Mouse (Mus musculus): ENCODE measurements around the gene Gm20388. TPM values are rescaled to one million over a fixed set of nuclear protein-coding genes. Genes with fewer than 3 reads are reported as not detected.

Gm20388 gene
- total RNA-seq, 1 experiment from 2014 or later: 18.4 TPM

DNA sequence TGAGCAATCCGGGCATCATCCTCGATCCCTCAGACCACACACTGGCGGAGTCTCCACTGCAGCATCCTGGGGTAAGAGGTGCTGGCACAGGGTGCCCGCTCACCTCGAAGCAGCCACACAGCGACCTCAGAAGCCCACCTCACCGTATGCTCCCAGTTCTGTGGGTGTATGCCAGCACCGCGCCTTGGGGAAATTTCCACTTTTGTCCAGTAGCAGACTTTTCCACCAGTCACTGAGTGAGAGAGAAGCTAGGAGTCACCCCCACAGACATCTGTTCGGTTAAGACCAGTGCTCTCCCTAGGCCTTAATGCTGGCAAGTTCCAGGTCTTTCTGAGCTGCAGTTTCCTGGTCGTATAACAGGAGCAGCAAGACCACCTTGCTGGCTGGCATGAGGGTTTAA, 1458.7 kb downstream of the Gm20388 start:
- ATAC-seq (replicated peaks in 1 of 2; ENCODE audit: insufficient read depth in 1 of 2, low FRiP score in 2 of 2, low TSS enrichment in 1 of 2, low read depth in 1 of 2, poor library complexity in 2 of 2, severe bottlenecking in 2 of 2): no peak

DNA sequence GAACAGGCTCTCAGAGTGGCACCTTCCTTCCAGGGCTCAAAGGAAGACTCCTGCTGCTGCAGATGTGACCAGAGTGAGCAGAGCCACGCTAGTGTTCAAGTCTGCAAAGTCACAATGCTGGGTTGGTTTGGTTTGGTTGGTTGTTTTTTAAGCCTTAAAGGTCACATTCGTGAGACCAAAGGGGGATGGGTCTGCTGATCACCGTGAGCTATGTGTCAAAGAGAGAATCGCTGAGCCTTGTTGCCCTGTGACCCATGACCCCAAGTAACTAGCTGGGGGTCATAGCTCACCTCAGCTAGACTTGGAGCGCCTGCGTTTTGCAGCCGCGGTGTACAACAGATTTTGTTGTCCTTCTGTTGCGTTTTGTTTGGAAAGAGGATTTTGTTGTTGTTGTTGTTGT, 1460.6 kb downstream of the Gm20388 start:
- ATAC-seq (replicated peaks in 1 of 2; ENCODE audit: insufficient read depth in 1 of 2, low FRiP score in 2 of 2, low TSS enrichment in 1 of 2, low read depth in 1 of 2, poor library complexity in 2 of 2, severe bottlenecking in 2 of 2): no peak

DNA sequence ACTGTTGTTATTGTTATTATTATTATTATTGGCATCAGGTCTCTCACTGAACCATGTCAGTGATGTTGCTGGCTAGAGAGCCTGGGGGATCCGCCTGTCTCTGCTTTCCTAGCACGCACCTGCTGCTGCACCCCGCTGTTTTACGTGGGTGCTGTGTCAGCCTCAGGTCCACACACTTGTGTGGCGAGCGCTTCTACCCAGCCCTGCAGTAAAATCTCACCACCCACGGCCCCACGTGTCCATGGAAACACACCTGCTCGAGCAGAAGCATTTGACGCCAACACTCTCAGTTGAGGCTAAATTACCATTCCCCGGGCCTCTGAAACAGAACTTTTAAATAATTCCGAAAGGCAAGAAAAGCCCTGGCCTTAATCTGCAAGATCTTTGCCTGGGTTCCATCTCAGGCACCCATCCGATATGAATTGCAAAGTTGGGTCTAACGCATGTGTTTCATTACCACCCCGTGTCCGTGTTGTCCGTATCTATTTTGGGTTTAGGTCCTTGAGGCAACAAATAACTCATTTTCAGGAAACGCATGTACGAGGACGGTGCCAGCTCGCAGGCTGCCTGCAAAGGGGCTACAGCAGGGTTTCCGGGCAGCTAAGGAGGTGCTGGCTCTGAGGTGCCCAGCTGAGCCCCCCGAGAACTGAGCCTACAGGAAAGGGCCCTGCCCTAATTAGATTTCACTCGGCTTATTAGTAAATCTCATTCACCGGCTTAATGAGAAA, 1461.4 kb downstream of the Gm20388 start:
- no peak for ATAC-seq (replicated peaks in 1 of 2; ENCODE audit: insufficient read depth in 1 of 2, low FRiP score in 2 of 2, low TSS enrichment in 1 of 2, low read depth in 1 of 2, poor library complexity in 2 of 2, severe bottlenecking in 2 of 2)

DNA sequence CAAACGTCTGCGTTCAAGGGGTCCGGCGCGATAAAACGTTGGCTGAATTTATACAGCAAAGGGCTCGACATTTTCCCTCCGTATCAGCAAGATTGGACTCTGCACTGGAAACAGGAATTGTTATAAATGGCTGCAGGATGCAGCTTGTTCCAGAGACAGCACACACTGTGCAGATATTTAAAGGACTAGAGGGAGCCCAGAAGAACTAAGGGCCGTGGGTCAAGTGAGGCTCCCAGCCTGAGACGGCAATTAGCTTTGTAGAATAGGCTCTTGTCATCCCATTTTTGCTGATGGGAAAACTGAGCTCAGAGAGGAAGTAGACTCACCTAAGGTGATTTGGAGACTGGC, 1462.0 kb downstream of the Gm20388 start:
- ATAC-seq (replicated peaks in 1 of 2; ENCODE audit: insufficient read depth in 1 of 2, low FRiP score in 2 of 2, low TSS enrichment in 1 of 2, low read depth in 1 of 2, poor library complexity in 2 of 2, severe bottlenecking in 2 of 2): no peak

DNA sequence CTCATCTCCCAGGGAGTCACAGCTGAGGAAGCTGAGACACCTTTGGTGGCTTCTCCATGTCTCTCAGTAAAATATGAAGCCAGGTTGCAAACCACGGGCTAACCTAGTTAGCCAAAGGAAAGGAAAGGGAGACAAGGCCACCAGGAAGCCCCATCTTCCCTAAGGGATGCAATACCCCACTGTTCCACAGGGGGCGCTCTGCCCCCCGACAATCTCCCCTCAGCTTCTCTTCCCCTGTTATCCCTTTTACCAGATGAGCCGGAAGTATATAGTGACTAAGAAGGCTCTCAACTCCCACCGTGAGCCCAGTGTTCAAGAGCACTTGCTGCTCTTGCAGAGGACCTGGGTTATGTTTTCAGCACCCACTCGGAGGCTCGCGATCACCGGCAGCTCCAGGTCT, 1463.6 kb downstream of the Gm20388 start:
- ATAC-seq (replicated peaks in 1 of 2; ENCODE audit: insufficient read depth in 1 of 2, low FRiP score in 2 of 2, low TSS enrichment in 1 of 2, low read depth in 1 of 2, poor library complexity in 2 of 2, severe bottlenecking in 2 of 2): no peak

DNA sequence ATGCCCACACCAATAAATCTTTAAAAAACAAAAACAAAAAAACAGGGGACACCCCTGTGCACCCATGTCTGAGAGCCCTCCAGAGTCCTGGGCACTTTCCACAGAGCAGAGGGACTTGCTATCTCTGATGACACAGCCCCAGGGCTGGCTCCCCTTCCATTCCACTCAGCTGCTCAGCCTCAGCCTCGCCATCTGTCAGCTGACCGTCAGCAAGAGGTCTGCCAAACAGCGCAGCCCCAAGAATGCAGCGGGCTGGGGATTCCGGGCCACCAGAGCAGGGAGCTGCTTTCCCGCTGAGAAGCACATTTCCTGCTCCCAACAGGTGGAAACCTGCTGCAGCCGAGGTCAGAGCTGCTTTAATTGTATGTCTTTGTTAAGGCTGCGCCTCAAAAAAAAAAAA, 1464.1 kb downstream of the Gm20388 start:
- no peak for ATAC-seq (replicated peaks in 1 of 2; ENCODE audit: insufficient read depth in 1 of 2, low FRiP score in 2 of 2, low TSS enrichment in 1 of 2, low read depth in 1 of 2, poor library complexity in 2 of 2, severe bottlenecking in 2 of 2)

DNA sequence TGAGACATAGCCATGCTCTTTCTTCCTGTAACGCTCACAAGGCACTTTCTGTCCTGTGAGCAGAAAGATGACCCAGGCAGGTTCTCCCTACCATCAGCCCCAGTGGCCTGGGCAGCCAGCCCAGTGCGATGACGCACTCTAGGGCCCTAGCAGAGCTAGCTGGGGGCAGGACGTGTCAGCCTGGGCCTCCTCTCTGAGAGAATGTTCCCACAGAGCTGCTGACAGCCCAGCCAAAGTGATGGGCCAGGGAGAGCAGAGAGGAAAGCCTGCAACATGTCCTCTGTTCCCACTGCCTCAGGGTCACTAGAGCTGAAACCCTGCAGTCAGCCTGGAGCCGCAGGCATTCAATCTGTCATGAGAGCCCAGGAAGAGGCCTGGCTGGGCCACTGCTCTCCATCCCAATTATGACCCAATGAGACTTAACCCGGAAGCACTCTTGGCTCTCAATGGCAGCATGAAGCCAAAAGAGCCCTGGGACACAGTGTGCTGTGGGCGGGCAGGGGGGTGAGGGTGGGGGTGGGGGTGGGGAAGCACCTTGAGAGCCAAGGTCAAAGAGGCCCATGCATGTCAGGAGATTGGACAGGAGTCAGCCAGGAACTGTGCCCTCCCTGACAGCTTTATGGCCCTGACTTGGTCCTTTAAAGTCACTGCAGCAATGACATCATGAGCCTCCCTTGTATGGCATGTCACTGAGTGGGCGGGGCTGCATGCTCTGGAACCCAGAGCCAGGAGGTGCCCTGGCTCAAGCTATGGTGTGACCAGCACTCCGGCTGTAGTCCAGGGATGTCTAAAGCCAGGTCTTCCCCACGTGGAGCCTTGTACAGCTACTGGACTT, 1465.7 kb downstream of the Gm20388 start:
- no peak for ATAC-seq (replicated peaks in 1 of 2; ENCODE audit: insufficient read depth in 1 of 2, low FRiP score in 2 of 2, low TSS enrichment in 1 of 2, low read depth in 1 of 2, poor library complexity in 2 of 2, severe bottlenecking in 2 of 2)

DNA sequence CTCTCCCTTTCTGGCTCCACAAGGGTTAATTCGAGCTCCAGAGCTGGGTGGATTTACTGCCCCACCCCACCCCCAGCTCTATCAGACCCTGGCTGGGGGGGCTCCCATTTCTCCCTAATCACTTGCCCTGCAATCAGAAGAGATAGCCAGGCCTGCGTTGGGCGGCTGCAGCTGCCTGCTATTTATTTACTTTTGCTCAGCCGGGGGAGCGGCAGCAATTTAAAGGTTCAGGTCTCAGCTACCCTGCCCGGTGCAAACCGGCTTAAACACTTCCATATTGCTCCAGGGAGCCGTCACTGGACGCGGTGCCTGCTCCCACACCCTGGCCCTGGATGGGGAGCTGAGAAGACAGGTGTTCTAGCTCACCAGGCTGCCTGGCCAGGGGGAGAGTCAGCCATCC, 1467.0 kb downstream of the Gm20388 start:
- no peak for ATAC-seq (replicated peaks in 1 of 2; ENCODE audit: insufficient read depth in 1 of 2, low FRiP score in 2 of 2, low TSS enrichment in 1 of 2, low read depth in 1 of 2, poor library complexity in 2 of 2, severe bottlenecking in 2 of 2)

DNA sequence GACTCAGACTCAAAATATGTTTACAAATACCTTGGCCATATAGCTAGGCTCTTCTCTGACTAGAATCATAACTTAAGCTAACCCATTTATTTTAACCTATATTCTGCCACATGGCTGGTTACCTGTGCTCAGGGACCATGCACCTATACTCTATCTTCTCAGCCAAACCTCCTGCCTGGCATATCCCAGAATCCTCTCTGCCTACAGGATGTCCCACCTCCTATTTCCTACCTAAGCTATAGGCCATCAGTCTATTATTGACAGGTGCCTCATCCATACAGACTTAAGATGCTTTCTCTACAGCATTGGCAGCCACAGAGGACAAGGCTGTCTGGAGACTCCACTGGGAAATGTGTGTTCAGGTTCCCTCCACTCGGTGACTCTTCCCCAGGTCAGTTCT, 1468.7 kb downstream of the Gm20388 start:
- ATAC-seq (replicated peaks in 1 of 2; ENCODE audit: insufficient read depth in 1 of 2, low FRiP score in 2 of 2, low TSS enrichment in 1 of 2, low read depth in 1 of 2, poor library complexity in 2 of 2, severe bottlenecking in 2 of 2): no peak

DNA sequence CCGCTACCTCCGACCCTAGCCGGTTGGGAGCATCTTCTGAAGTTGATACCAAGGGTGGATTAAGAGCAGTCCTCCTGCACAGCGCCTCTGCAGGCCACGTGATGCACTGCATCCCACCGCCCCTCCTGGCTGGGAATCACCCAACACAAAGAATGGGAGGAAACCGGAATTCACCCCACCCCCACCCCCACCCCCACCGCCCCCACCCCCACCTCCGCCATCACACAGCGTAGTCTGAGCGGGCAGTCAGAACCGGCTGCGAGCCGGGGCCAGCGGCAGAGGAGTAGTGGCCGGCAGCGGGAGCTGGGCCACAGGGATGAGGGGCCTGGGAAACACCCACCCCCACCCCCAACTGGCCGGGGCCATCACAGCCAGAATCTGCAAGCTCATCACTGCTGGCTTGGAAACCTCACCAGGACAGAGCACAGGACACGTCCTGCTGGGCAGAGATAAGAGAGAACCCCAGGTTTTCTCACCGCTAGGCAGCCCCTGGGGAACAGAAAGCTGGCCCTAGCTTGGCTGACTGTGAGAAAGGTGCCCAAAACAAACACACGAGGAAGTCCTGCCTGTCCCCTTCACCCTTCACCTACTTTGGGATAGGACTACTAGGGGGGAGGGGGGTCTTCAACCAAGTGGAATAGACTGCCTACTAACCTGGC, 1472.1 kb downstream of the Gm20388 start:
- ATAC-seq (replicated peaks in 1 of 2; ENCODE audit: insufficient read depth in 1 of 2, low FRiP score in 2 of 2, low TSS enrichment in 1 of 2, low read depth in 1 of 2, poor library complexity in 2 of 2, severe bottlenecking in 2 of 2): peak; percentile 81 to 84

DNA sequence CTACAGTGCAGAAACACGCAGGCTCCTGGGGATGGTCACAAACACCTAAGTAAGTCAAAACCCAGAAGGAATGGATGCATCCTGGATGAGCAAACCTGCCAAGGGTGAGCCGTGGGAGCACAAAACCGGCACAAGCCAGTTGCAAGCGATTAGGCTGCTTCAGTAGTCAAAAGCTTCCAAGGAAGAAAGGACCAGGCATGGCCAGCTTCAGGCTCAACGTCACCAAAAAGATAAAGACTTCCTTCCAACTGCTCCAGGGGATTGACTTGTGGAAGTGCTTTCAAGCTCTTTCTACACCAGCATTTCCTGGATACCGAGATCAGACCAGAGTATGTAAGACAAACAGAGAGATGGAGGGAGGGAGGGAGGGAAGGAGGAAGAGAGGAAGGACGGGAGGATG, 1474.9 kb downstream of the Gm20388 start:
- no peak for ATAC-seq (replicated peaks in 1 of 2; ENCODE audit: insufficient read depth in 1 of 2, low FRiP score in 2 of 2, low TSS enrichment in 1 of 2, low read depth in 1 of 2, poor library complexity in 2 of 2, severe bottlenecking in 2 of 2)

DNA sequence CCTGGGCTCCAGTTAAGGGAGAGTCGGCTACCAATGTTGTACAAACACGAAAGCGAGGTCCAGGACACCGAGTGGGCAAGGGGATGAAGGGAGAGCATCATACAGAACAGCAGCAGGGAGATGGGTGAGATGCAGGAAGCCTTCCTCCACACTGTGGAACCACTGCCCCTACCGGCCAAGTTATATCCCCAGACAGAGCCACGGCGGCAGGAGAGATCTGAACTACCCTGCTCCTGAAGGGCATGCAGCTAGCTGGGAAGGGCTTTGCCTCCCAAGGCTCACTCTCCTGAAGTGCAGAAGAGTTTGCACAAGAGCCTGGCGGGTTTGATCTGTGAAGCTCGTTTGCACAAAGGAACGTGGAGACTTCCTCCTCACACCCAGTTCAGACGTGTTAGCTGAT, 1480.0 kb downstream of the Gm20388 start:
- peak in 1 of 2 experiments; percentile 44; a peak in 2 of 4 replicates for ATAC-seq (replicated peaks in 1 of 2; ENCODE audit: insufficient read depth in 1 of 2, low FRiP score in 2 of 2, low TSS enrichment in 1 of 2, low read depth in 1 of 2, poor library complexity in 2 of 2, severe bottlenecking in 2 of 2)

DNA sequence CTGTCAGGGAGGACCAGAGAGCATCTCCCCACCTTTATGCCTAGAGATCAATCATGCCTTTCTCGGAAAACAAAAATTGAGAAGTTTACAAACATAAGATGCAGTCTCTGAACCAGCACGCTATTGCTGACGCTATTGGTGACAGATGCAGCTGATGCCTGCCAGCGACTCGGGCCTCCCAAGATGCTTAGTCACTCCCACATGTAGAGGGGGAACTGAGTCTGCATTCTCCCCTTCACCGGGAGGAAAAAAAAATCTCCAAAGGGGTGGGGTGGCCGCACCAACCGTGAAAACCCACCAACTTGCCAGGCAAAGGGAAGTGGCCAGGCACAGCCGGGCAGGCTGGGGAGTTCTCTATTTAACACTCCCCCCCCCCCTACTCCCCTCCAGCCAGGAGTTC, 1480.6 kb downstream of the Gm20388 start:
- peak; percentile 70 to 78 for ATAC-seq (replicated peaks in 1 of 2; ENCODE audit: insufficient read depth in 1 of 2, low FRiP score in 2 of 2, low TSS enrichment in 1 of 2, low read depth in 1 of 2, poor library complexity in 2 of 2, severe bottlenecking in 2 of 2)

DNA sequence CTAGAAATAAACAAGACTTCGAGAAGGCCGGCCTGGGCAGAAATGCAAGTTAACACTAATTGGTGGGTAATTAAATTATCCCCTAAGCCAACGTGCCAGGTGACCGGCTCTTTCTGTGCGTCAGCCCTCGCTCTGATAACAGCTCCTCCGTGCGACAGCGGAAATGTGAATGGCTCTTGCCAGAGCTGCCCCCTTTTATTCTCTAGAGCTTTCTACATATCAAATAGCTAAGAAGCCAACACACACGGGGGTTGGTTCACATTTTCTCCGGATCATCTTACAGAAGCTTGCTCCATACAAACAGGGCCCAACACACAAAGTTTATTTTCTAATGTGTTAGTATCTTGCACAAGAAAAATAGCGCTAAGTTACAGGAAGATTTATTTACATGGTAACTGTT, 1481.1 kb downstream of the Gm20388 start:
- ATAC-seq (replicated peaks in 1 of 2; ENCODE audit: insufficient read depth in 1 of 2, low FRiP score in 2 of 2, low TSS enrichment in 1 of 2, low read depth in 1 of 2, poor library complexity in 2 of 2, severe bottlenecking in 2 of 2): no peak

DNA sequence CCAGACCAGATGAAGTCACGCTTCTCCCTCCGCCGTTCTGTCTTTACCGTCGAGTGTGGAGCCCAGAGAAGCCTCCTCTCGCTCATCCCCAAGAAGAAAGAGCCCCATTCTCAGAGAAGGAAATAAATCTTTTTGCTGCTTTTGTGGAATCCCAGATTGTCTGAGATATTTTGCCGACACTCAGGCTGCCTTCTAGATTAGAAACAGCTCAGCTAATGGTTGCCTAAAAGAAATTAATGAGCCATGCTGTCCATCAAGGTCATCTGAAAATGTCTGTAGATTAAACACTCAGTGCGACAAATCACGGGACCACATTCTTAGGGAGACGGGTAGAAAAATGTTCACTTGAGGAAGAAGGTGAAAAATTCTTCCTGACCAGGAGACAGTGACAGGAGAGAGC, 1481.8 kb downstream of the Gm20388 start:
- no peak for ATAC-seq (replicated peaks in 1 of 2; ENCODE audit: insufficient read depth in 1 of 2, low FRiP score in 2 of 2, low TSS enrichment in 1 of 2, low read depth in 1 of 2, poor library complexity in 2 of 2, severe bottlenecking in 2 of 2)

DNA sequence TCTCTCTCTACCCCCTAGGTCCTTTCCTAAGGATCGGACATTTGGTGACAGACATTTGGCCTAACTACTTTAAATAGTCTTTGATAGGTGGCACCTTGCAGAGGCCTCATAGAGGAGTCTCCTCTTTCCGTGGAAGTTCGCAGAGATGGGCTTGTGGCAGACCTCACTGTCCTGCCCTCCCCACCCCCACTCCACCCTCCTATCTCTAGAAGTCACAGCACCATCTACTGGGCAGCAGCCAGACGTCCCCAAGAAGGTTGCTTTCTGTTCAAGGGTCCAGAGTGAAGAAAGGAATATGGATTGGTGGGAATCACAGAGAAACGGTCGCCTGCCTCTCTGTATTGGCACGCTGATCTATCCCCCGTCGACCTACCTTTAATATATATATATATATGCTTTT, 1482.5 kb downstream of the Gm20388 start:
- no peak for ATAC-seq (replicated peaks in 1 of 2; ENCODE audit: insufficient read depth in 1 of 2, low FRiP score in 2 of 2, low TSS enrichment in 1 of 2, low read depth in 1 of 2, poor library complexity in 2 of 2, severe bottlenecking in 2 of 2)

DNA sequence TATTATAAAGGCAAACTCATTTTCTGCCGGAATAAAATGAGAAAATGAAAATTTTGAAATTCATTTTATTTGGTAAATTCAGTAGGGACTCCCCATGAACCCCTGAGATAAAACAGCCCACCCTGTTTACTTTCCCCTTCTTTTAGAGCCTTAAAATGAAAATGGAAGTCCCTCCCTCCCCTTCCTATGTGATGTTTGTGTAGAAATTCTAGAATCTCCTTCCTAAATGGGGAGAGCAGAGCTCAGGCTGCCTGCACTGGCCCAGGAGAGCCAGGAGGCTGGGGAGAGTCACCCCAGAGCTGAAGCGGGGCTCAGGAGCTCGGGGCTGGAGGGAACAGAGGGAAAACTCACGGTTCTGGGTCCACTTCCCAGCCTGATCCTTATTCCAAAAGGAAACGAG, 1484.0 kb downstream of the Gm20388 start:
- no peak for ATAC-seq (replicated peaks in 1 of 2; ENCODE audit: insufficient read depth in 1 of 2, low FRiP score in 2 of 2, low TSS enrichment in 1 of 2, low read depth in 1 of 2, poor library complexity in 2 of 2, severe bottlenecking in 2 of 2)

DNA sequence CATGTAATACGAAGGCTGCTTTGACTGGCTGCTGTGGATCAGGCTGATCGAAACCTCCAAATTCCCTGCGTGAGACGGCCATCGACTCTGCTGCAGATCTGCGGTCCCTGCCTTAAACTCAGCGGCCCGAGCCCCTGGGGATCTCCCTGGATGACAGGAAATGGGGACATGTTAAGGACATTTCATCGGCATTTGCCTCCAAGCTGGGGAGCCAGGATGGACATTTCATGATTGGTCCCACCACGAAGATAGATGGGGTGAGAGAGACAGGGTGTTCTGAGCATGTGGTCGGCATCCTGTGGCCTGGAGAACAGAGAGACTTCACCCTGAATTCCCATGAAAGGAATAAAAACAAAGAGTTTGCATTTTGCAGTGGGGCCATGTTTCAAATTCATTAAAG, 1484.7 kb downstream of the Gm20388 start:
- no peak for ATAC-seq (replicated peaks in 1 of 2; ENCODE audit: insufficient read depth in 1 of 2, low FRiP score in 2 of 2, low TSS enrichment in 1 of 2, low read depth in 1 of 2, poor library complexity in 2 of 2, severe bottlenecking in 2 of 2)
